23 mouse cellular contexts compared by ENCODE assay signal in genomic region chr7:101680961-101681360, GRCm38 (mm10). TPM values are rescaled to one million over a fixed set of nuclear protein-coding genes. Genes with fewer than 3 reads are reported as not detected.
DNase-seq lines count a peak whose midpoint lies in the region; ATAC-seq lines count a peak whose summit lies in the region.
"Had no signal": no experiment of that assay in that cellular context is flagged by ENCODE, and none has a peak within 500 bp of the region (broad histone marks: within the 10 kb centered on the region; RNA-seq: fewer than 3 reads in every experiment).

No protein-coding gene starts in this region.

- H3K4me3 ChIP-seq in heart, embryonic 10.5 days: no peak overlapping the region
- H3K4me3 ChIP-seq in kidney, embryonic 15.5 days (replicated peaks): no peak overlapping the region
- no peak overlapping the region for H3K4me3 ChIP-seq in heart, embryonic 16.5 days (ENCODE audit: low read length)
- H3K4me3 ChIP-seq: forebrain, embryonic 13.5 days; midbrain, embryonic 10.5 days; stomach, embryonic 15.5 days had no signal

- peak; percentile 17 for DNase-seq in heart, adult 8-10 months (ENCODE audit: low spot score)
- DNase-seq in heart, embryonic 10.5 days (ENCODE audit: low spot score): no peak
- DNase-seq in kidney, postnatal 4 days: no peak
- peak; percentile 45 for DNase-seq in skeletal muscle tissue, adult 2 months (ENCODE audit: low read depth, low spot score)
- DNase-seq in left cerebral cortex, adult 8-10 months (ENCODE audit: low spot score in 2 of 2): no peak
- DNase-seq: cerebellum, adult 11-12 months; cerebellum, postnatal 25 days; kidney, adult 2 months; kidney, postnatal 25 days; liver, postnatal 0 days; right cerebral cortex, adult 18-20 months; right cerebral cortex, postnatal 4 days; thymus, postnatal 25 days had no signal

- no peaks in the 10 kb centered on the region for H3K9me3 ChIP-seq in heart, embryonic 10.5 days
- H3K9me3 ChIP-seq in kidney, embryonic 15.5 days (replicated peaks): no peaks in the 10 kb centered on the region
- no peaks in the 10 kb centered on the region for H3K9me3 ChIP-seq in heart, embryonic 16.5 days (replicated peaks; ENCODE audit: control insufficient read depth, low read length)
- H3K9me3 ChIP-seq: forebrain, embryonic 13.5 days; midbrain, embryonic 10.5 days; stomach, embryonic 15.5 days had no signal

- H3K36me3 ChIP-seq in heart, embryonic 10.5 days: no peaks in the 10 kb centered on the region
- no peaks in the 10 kb centered on the region for H3K36me3 ChIP-seq in kidney, embryonic 15.5 days
- no peaks in the 10 kb centered on the region for H3K36me3 ChIP-seq in heart, embryonic 16.5 days (ENCODE audit: control insufficient read depth, insufficient read depth)
- H3K36me3 ChIP-seq: midbrain, embryonic 10.5 days; stomach, embryonic 15.5 days had no signal

- WGBS in heart, embryonic 10.5 days: 57% methylated on average over 3 of the region's 3 CpGs
- 67% methylated on average over 3 of the region's 3 CpGs for WGBS in kidney, embryonic 15.5 days
- WGBS in heart, embryonic 16.5 days: 60% methylated on average over 3 of the region's 3 CpGs

- peaks cover 46% of the 10 kb centered on the region for H3K4me1 ChIP-seq in heart, embryonic 10.5 days
- peaks cover 37% of the 10 kb centered on the region for H3K4me1 ChIP-seq in kidney, embryonic 15.5 days
- peaks cover 31% of the 10 kb centered on the region for H3K4me1 ChIP-seq in heart, embryonic 16.5 days (ENCODE audit: control insufficient read depth, insufficient read depth, low read length)

- H3K9ac ChIP-seq in kidney, embryonic 15.5 days: no peak overlapping the region
- H3K9ac ChIP-seq in heart, embryonic 16.5 days (ENCODE audit: low read length): no peak overlapping the region
- H3K9ac ChIP-seq: hindbrain, embryonic 14.5 days; liver, postnatal 0 days; stomach, embryonic 15.5 days had no signal

- no peak for ATAC-seq in kidney, embryonic 15.5 days (replicated peaks; ENCODE audit: low FRiP score)
- no peak for ATAC-seq in heart, embryonic 16.5 days (replicated peaks; ENCODE audit: extremely low read depth, insufficient read depth, low FRiP score)
- ATAC-seq: activated CD4-positive, CD25-positive, alpha-beta regulatory T cell, adult 4 months; forebrain, embryonic 13.5 days; inflammation-experienced regulatory T-cells, adult 6 months; liver, postnatal 0 days; lung, postnatal 0 days; midbrain, embryonic 16.5 days had no signal

- H3K27ac ChIP-seq in heart, embryonic 10.5 days: no peak overlapping the region
- H3K27ac ChIP-seq in kidney, embryonic 15.5 days: peak overlapping the region; percentile 76
- peak overlapping the region; percentile 24; the same call in 1 of the 2 replicates for H3K27ac ChIP-seq in heart, embryonic 16.5 days (ENCODE audit: low read length)
- H3K27ac ChIP-seq: forebrain, embryonic 13.5 days; hindbrain, embryonic 14.5 days; stomach, embryonic 15.5 days had no signal

- H3K4me2 ChIP-seq in kidney, embryonic 15.5 days: no peak overlapping the region
- no peak overlapping the region for H3K4me2 ChIP-seq in heart, embryonic 16.5 days (ENCODE audit: low read depth, low read length)
- H3K4me2 ChIP-seq: forebrain, embryonic 13.5 days; hindbrain, embryonic 14.5 days; stomach, embryonic 15.5 days had no signal

- H3K27me3 ChIP-seq in heart, embryonic 10.5 days (ENCODE audit: insufficient read depth, poor library complexity, severe bottlenecking): no peaks in the 10 kb centered on the region
- H3K27me3 ChIP-seq in kidney, embryonic 15.5 days: no peaks in the 10 kb centered on the region
- H3K27me3 ChIP-seq in heart, embryonic 16.5 days (ENCODE audit: control insufficient read depth, insufficient read depth, low read length): no peaks in the 10 kb centered on the region
- H3K27me3 ChIP-seq: forebrain, embryonic 13.5 days; stomach, embryonic 15.5 days had no signal

RNA-seq across cellular contexts. Expression of gene Clpb, which starts 17.5 kb away (rescaled TPM):
- 10 to 100 TPM; 73.5 to 96.2 (median 93.6) TPM for total RNA-seq in heart, adult 8-10 months (2022)
- 55.9 and 63.0 TPM in 2 replicates for polyA plus RNA-seq in heart, embryonic 10.5 days (2016; fragmentation: Nextera tagmentation; extraction: Ambion mirVana)
- 58.7 and 64.7 TPM in 2 replicates for polyA plus RNA-seq in kidney, embryonic 15.5 days (2015; fragmentation: Nextera tagmentation; extraction: Ambion mirVana)
- polyA plus RNA-seq in heart, embryonic 16.5 days (2015; fragmentation: Nextera tagmentation; extraction: Ambion mirVana): 48.2 and 56.9 TPM in 2 replicates
- 10 to 100 TPM; 50.4 to 57.6 (median 54.6) TPM for total RNA-seq in left cerebral cortex, adult 8-10 months (2022)

Comparison
In these comparisons a context has a peak if more than half of its experiments do, and no peak if none do; other contexts are left out.
1. DNase-seq: peak in heart, adult 8-10 months (single experiment) and skeletal muscle tissue, adult 2 months (single experiment); none in heart, embryonic 10.5 days (single experiment), kidney, postnatal 4 days (0 of 2) and left cerebral cortex, adult 8-10 months (0 of 2).